Mouse (Mus musculus) lung, embryonic 16.5 days (tissue): ENCODE measurements around the gene Mapk1. TPM values are rescaled to one million over a fixed set of nuclear protein-coding genes. Genes with fewer than 3 reads are reported as not detected.

ENCODE experiments used
- ATAC-seq: fragments of 200-750 bp; cut with Nextera tagmentation; 2 replicates; pipeline ENCODE4 v1.8.0; 2017; ENCODE audit warnings: low read depth, mild to moderate bottlenecking, moderate library complexity
- H3K27ac ChIP-seq: fragments of 300-500 bp; sonication (generic); 2 replicates; pipeline ENCODE4 v1.5.1; 2014; ENCODE audit warnings: mild to moderate bottlenecking, control low read depth, low read length
- H3K27me3 ChIP-seq: fragments of 300-500 bp; sonication (generic); 2 replicates; pipeline ENCODE4 v1.6.1; 2014; ENCODE audit warnings: low read depth, low read length, mixed read lengths; ENCODE audit not compliant: control insufficient read depth, insufficient read depth
- H3K36me3 ChIP-seq: fragments of 300-500 bp; sonication (generic); 2 replicates; pipeline ENCODE4 v1.6.1; 2014; ENCODE audit warnings: low read length; ENCODE audit not compliant: control insufficient read depth, insufficient read depth
- H3K4me1 ChIP-seq: fragments of 300-500 bp; sonication (generic); replicated peaks from 2 replicates; pipeline ENCODE4 v1.6.1; 2014; ENCODE audit warnings: low read length, mixed read lengths; ENCODE audit not compliant: control insufficient read depth, insufficient read depth
- H3K4me2 ChIP-seq: fragments of 300-500 bp; sonication (generic); 2 replicates; pipeline ENCODE4 v1.6.1; 2014; ENCODE audit warnings: low read depth, low read length, control low read depth
- H3K4me3 ChIP-seq: fragments of 300-500 bp; sonication (generic); 2 replicates; pipeline ENCODE4 v1.5.1; 2014; ENCODE audit warnings: mild to moderate bottlenecking, low read length, control low read depth
- H3K9ac ChIP-seq: fragments of 300-500 bp; sonication (generic); 2 replicates; pipeline ENCODE4 v1.6.1; 2014; ENCODE audit warnings: low read length, control low read depth
- H3K9me3 ChIP-seq: fragments of 300-500 bp; sonication (generic); 2 replicates; pipeline ENCODE4 v1.6.1; 2016; ENCODE audit warnings: low read length; ENCODE audit not compliant: control insufficient read depth
- WGBS: fragments of 180-500 bp; shearing (Covaris S2); extraction: QIAGEN DNeasy Blood & Tissue Kit; methylation state at CpG from one replicate; pipeline ENCODE4 v1.1.7; 2014; 5-methylcytosine and 5-hydroxymethylcytosine counted together
- polyA plus RNA-seq: library from polyadenylated mRNA; unstranded; fragments of >200 nt; fragmentation: Nextera tagmentation; extraction: Ambion mirVana; gene quantifications from 2 replicates; pipeline ENCODE4 v1.2.1, GENCODE M21; 2015

Gene Mapk1
- polyA plus RNA-seq: 146 and 150 TPM in 2 replicates

DNA sequence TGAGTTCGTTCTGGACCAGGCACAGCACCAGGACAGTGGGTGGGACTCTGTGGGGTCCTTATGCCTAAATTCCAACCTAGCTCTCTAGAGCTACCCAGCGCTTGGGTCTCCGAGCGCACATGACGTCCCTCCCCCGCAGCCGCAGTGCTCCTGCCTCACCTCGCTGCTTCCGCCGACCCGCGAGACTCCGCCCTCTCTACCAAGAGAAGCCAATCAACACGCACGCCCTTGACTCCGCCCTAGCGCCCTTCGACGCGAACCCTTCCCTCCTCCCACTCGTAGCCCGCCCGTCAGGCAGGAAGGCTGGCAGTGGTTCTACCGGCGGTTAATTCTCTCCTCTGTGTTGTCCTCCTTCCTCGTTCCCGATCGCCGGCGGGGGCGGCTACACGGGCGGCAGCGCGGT is at the start of gene Mapk1:
Gene Mapk1 (plus strand): TSS at position 252 of the 403 bp plus-strand sequence.
- H3K9ac ChIP-seq: peak within 1 kb of the TSS; percentile 98
- WGBS: under 1% methylated on average over 35 of the region's 35 CpGs
- no peaks in the 10 kb centered on the region; the same call in 1 of the 2 replicates for H3K36me3 ChIP-seq
- no peaks in the 10 kb centered on the region for H3K9me3 ChIP-seq
- H3K4me3 ChIP-seq: peak within 1 kb of the TSS; percentile 99
- H3K27ac ChIP-seq: peak within 1 kb of the TSS; percentile 94
- ATAC-seq: peak; percentile 99
- H3K4me1 ChIP-seq: peaks cover 7% of the 10 kb centered on the region; the same call in 1 of the 2 replicates
- peak within 1 kb of the TSS; percentile 81 for H3K4me2 ChIP-seq
- no peaks in the 10 kb centered on the region for H3K27me3 ChIP-seq

DNA sequence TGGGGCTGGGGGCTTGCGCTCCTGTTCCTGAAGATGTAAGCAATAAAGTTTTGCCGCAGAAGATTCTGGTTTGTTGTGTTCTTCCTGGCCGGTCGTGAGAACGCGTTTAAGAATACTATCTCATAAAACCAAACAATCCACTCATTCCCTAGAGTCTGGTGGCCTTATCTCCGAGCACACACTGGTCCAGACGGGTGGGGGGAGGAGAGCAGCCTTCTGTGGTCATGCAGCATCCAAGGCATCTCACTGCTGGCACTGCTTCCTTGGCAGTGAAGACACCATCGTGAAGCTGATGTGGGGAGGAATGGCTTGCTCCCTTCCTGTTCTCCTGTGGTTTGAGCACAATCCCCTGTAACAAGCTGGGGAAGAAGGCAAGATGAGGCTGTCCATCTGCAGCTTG is 43.6 kb upstream of the Mapk1 start:
- WGBS: 88% methylated on average over 9 of the region's 9 CpGs
- no peak for ATAC-seq

DNA sequence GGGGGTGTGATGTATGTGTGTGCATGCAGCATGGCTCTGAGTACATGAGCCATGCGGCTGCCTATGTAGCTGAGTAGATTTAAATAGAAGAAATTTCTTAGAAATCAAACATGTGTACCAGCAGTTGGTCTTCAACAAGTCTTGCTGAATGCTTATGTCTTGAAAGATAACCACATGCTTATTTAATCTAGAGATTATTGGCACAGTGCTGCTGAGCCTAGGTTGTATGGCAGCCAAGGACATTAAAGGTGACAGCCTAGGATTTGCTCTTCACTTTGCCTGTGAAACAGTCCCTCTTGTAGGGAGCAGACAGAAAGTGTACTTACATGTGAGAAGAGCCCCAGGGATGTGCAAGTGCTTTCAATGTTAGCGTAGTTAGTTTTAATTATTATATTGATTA is 42.1 kb upstream of the Mapk1 start:
- Histone ChIP-seq H3K4me1 (no peaks in the 10 kb centered on the region), H3K36me3 (no peaks in the 10 kb centered on the region), H3K27ac (no peak overlapping the region), H3K9me3 (no peaks in the 10 kb centered on the region), H3K9ac (no peak overlapping the region), H3K4me2 (no peak overlapping the region), H3K4me3 (no peak overlapping the region), H3K27me3 (no peaks in the 10 kb centered on the region)
- ATAC-seq: no peak
- 89% methylated on average over 2 of the region's 2 CpGs for WGBS

More for the DNA sequence above, 43.6 kb upstream of the Mapk1 start:
- Histone ChIP-seq H3K27ac (no peak overlapping the region), H3K36me3 (no peaks in the 10 kb centered on the region), H3K9ac (no peak overlapping the region), H3K9me3 (no peaks in the 10 kb centered on the region), H3K4me2 (no peak overlapping the region), H3K27me3 (no peaks in the 10 kb centered on the region), H3K4me3 (no peak overlapping the region), H3K4me1 (no peaks in the 10 kb centered on the region)

DNA sequence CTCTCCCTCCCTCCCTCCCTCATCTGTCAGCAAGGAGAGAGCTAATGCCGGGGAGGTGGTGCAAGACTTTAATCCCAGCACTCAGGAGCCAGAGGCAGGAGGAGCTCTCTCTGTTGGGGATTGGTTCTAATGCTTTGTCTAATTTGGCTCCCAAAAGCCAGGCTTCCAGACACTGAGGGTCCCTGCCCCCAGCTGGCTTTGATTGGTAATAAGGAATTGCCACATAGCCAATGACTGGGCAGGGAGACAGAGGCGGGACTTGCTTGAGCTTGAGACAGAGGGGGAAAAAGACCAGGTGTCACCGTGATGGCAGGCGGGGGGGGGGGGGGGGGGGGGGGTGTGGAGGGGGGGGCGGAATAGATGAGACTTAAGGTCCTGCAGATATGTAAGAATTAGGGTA is 24.6 kb upstream of the Mapk1 start:
- Histone ChIP-seq H3K4me2 (no peak overlapping the region), H3K4me3 (no peak overlapping the region), H3K27ac (no peak overlapping the region), H3K27me3 (no peaks in the 10 kb centered on the region), H3K36me3 (no peaks in the 10 kb centered on the region), H3K4me1 (no peaks in the 10 kb centered on the region), H3K9me3 (no peaks in the 10 kb centered on the region), H3K9ac (no peak overlapping the region)
- ATAC-seq: no peak
- WGBS: 15% methylated on average over 3 of the region's 5 CpGs

DNA sequence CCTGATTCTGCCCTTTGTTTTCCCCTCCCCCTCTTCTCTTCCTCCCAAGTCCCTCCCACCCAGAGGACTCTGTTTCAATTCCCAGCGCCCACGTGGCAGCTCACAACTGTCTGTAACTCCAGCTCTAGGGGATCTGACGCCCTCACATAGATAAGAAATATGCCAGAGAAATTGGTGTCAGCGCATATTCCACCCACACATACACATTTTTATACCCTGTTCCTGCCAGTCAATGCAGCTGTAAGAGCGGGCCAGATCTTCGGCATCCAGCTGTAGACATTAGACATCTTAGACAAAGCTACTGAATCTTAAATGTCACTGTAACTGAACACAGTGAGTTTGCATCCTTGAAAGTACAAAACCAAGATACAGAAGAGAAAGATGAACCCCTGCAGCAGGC is 23.3 kb upstream of the Mapk1 start:
- no peaks in the 10 kb centered on the region for H3K27me3 ChIP-seq
- no peaks in the 10 kb centered on the region for H3K36me3 ChIP-seq
- no peak overlapping the region for H3K9ac ChIP-seq
- no peaks in the 10 kb centered on the region for H3K9me3 ChIP-seq
- no peak for ATAC-seq
- no peaks in the 10 kb centered on the region for H3K4me1 ChIP-seq
- H3K27ac ChIP-seq: no peak overlapping the region
- no peak overlapping the region for H3K4me3 ChIP-seq
- H3K4me2 ChIP-seq: no peak overlapping the region
- 78% methylated on average over 6 of the region's 6 CpGs for WGBS

DNA sequence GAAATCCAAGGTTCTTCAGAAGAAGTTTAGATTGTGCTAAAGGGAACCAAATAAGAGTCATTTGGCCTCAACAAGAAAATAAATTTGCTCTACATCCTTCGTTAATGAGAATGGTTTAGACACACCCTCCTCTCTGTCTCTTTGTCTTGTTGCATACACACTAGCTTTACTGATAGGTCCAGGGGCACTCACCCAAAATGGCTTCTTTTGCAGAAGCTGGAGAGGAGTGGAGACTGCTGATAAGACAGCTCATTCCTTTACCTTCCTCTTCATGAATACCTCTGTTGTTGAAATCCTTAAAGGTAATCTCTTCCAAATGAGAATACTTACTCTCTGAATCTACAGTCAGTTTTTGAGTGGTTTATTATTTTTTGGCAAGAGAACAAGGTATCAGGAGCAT is 18.0 kb upstream of the Mapk1 start:
- Histone ChIP-seq H3K9me3 (no peaks in the 10 kb centered on the region), H3K27ac (no peak overlapping the region), H3K27me3 (no peaks in the 10 kb centered on the region), H3K4me3 (no peak overlapping the region), H3K9ac (no peak overlapping the region), H3K4me2 (no peak overlapping the region), H3K4me1 (no peaks in the 10 kb centered on the region), H3K36me3 (no peaks in the 10 kb centered on the region)
- no peak for ATAC-seq
- 52% methylated on average over 1 of the region's 1 CpGs for WGBS

DNA sequence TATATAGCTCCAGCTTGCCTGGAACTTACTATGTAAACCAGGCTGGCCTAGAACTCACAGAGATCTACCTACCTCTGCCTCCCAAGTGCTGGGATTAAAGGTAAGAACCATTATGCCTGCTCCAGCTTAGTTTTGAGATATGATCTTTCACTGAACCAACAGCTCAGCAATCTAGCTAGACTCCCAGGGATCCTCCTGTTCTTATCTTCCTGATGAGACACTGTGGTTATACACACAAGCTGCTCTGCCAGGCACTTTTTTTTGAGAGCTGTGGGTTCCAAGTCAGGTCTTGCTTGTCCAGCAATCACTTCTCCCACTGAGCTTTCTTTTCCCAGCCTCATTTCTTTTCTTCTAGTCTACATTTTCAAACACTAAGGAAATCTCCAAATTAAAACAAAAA is 16.9 kb upstream of the Mapk1 start:
- no peak overlapping the region for H3K27ac ChIP-seq
- no peaks in the 10 kb centered on the region for H3K4me1 ChIP-seq
- no peak for ATAC-seq
- no peak overlapping the region for H3K4me2 ChIP-seq
- H3K36me3 ChIP-seq: no peaks in the 10 kb centered on the region
- no peak overlapping the region for H3K9ac ChIP-seq
- H3K9me3 ChIP-seq: no peaks in the 10 kb centered on the region
- H3K4me3 ChIP-seq: no peak overlapping the region
- no peaks in the 10 kb centered on the region for H3K27me3 ChIP-seq

DNA sequence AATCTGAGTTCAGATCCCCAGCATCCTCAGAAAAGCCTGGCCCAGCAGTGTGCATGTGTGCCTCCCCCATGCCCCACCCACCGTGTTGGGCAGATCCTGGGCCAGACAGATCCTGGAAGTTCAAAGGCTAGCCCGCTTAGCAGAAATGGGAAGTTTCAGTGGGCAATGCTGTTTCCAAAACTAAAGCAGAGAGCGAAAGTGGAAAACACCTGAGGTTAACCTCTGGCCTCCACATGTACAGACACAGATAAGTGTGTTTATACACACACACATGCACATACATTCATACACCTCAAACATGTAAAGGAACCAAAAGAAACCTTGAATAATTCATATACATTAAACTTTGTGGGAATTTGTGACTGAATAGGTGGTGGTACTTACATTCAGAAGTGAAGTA is 5.1 kb upstream of the Mapk1 start:
- H3K9me3 ChIP-seq: no peaks in the 10 kb centered on the region
- WGBS: 68% methylated on average over 3 of the region's 3 CpGs
- H3K36me3 ChIP-seq: no peaks in the 10 kb centered on the region
- H3K4me1 ChIP-seq: 0 out of 2 replicates have a peak, but pooled peaks cover 3% of the 10 kb centered on the region
- H3K27ac ChIP-seq: no peak overlapping the region
- no peak overlapping the region for H3K4me3 ChIP-seq
- H3K9ac ChIP-seq: no peak overlapping the region
- no peaks in the 10 kb centered on the region for H3K27me3 ChIP-seq
- H3K4me2 ChIP-seq: no peak overlapping the region
- no peak for ATAC-seq

DNA sequence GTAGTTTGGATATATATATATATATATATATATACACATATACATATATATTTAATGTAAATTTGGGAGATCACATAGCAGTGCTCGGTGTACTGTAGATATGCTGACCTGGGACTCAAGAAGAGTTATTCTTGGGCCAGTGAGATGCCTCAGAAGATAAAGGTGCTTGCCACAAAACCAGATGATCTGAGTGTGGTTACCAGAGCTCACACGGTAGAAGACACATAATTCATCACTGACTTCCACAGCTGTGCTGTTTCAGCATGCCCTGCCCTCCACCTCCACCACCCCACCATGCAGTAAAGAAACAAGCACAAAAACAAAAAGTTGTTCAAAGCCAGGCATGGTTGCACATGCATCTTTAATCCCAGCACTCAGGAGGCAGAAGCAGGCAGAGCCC is 4.4 kb upstream of the Mapk1 start:
- Histone ChIP-seq H3K36me3 (no peaks in the 10 kb centered on the region), H3K9me3 (no peaks in the 10 kb centered on the region), H3K4me1 (0 out of 2 replicates have a peak, but pooled peaks cover 3% of the 10 kb centered on the region), H3K27me3 (no peaks in the 10 kb centered on the region), H3K9ac (no peak overlapping the region), H3K4me2 (no peak overlapping the region), H3K27ac (no peak overlapping the region), H3K4me3 (no peak overlapping the region)
- no peak for ATAC-seq
- 48% methylated on average over 2 of the region's 2 CpGs for WGBS

DNA sequence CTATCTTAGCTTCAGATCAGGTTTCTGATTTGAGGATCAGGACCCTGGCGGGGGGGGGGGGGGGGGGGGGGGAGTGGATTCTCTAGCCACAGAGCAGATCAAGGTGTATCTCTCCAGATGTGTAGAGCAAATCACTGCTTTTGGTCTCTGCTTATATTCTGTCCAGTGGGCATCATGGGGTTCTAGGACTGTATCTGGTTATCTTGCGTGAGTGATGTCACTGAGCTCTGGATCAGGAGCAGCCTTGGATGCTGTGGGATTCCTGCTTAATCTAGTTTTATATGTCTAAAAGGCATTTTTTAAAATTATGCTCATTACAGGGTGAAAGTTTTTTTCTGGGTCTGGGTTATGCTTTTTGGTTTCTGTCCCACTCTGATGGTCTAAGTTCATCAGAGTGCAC is 546 bp upstream of the Mapk1 start:
- Histone ChIP-seq H3K9me3 (no peaks in the 10 kb centered on the region), H3K27ac (peak overlapping the region; percentile 57; the same call in 1 of the 2 replicates), H3K9ac (peak overlapping the region; percentile 98), H3K27me3 (no peaks in the 10 kb centered on the region), H3K4me2 (peak overlapping the region; percentile 81), H3K4me1 (peaks cover 7% of the 10 kb centered on the region; the same call in 1 of the 2 replicates), H3K4me3 (peak overlapping the region; percentile 99), H3K36me3 (no peaks in the 10 kb centered on the region; the same call in 1 of the 2 replicates)
- 41% methylated on average over 1 of the region's 2 CpGs for WGBS
- peak; percentile 6; the same call in 1 of the 2 replicates for ATAC-seq
